Mouse (Mus musculus) embryonic fibroblast, embryonic 13.5 days (primary cell): Measurements from ENCODE around the gene Pgs1.

ENCODE experiments used
- CTCF ChIP-seq: IDR thresholded peaks from 2 replicates; pipeline ENCODE4 v1.5.1; 2011; ENCODE audit warnings: mild to moderate bottlenecking, control low read depth, low read length, moderate library complexity, borderline replicate concordance; ENCODE audit not compliant: insufficient read depth
- POLR2A ChIP-seq: IDR thresholded peaks from 2 replicates; pipeline ENCODE4 v1.6.1; 2011; ENCODE audit warnings: low read depth, mild to moderate bottlenecking, control low read depth, low read length, moderate library complexity

- no peak for TF ChIP-seq POLR2A
- TF ChIP-seq CTCF = no peak
These were observed 14.6 kb downstream of the Pgs1 start for GRCm38 (mm10) chr11:118000565-118001215.
